Mouse (Mus musculus) liver, embryonic 14.5 days (tissue): Measurements from ENCODE around the gene Gm4491.

Experiments
- CTCF ChIP-seq: IDR thresholded peaks from 2 replicates; pipeline ENCODE4 v1.5.1; 2016; ENCODE audit warnings: antibody characterized with exemption, low read depth, control low read depth
- EP300 ChIP-seq: IDR thresholded peaks from 2 replicates; pipeline ENCODE4 v1.6.1; 2016; ENCODE audit warnings: antibody characterized with exemption, low read depth

GRCm38 (mm10) chr14:57122295-57122694 is 6.6 kb upstream of the Gm4491 start:
- no peak for TF ChIP-seq CTCF
- no peak for TF ChIP-seq EP300
